Mouse (Mus musculus) heart, embryonic 10.5 days (tissue): ENCODE results near the gene Mpg. TPM values are rescaled to one million over a fixed set of nuclear protein-coding genes. Genes with fewer than 3 reads are reported as not detected.

Experiments
- DNase-seq: peaks from one replicate; pipeline ENCODE4 v3.0.0-alpha.2; 2017; ENCODE audit warnings: low spot score
- H3K27ac ChIP-seq: fragments of 300-500 bp; sonication (generic); 2 replicates; pipeline ENCODE4 v1.5.1; 2016; ENCODE audit warnings: mild to moderate bottlenecking
- H3K27me3 ChIP-seq: fragments of 300-500 bp; sonication (generic); 2 replicates; pipeline ENCODE4 v1.6.1; 2016; ENCODE audit warnings: mild to moderate bottlenecking; ENCODE audit not compliant: poor library complexity, insufficient read depth, severe bottlenecking
- H3K36me3 ChIP-seq: fragments of 300-500 bp; sonication (generic); 2 replicates; pipeline ENCODE4 v1.6.1; 2016; ENCODE audit warnings: mild to moderate bottlenecking, moderate library complexity
- H3K4me1 ChIP-seq: fragments of 300-500 bp; sonication (generic); 2 replicates; pipeline ENCODE4 v1.6.1; 2016; ENCODE audit warnings: mild to moderate bottlenecking
- H3K4me3 ChIP-seq: fragments of 300-500 bp; sonication (generic); 2 replicates; pipeline ENCODE4 v1.5.1; 2016; ENCODE audit warnings: mild to moderate bottlenecking, moderate library complexity
- H3K9me3 ChIP-seq: fragments of 300-500 bp; sonication (generic); 2 replicates; pipeline ENCODE4 v1.6.1; 2016; ENCODE audit warnings: mild to moderate bottlenecking, moderate library complexity
- WGBS: fragments of 180-500 bp; shearing (Covaris S2); methylation state at CpG from one replicate; pipeline ENCODE4 v1.1.7; 2016; 5-methylcytosine and 5-hydroxymethylcytosine counted together
- polyA plus RNA-seq: library from polyadenylated mRNA; unstranded; fragments of >200 nt; fragmentation: Nextera tagmentation; extraction: Ambion mirVana; gene quantifications from 2 replicates; pipeline ENCODE4 v1.2.1, GENCODE M21; 2016

Mpg gene
- polyA plus RNA-seq, 1 experiment from 2014 or later, result 26.3 TPM

DNA sequence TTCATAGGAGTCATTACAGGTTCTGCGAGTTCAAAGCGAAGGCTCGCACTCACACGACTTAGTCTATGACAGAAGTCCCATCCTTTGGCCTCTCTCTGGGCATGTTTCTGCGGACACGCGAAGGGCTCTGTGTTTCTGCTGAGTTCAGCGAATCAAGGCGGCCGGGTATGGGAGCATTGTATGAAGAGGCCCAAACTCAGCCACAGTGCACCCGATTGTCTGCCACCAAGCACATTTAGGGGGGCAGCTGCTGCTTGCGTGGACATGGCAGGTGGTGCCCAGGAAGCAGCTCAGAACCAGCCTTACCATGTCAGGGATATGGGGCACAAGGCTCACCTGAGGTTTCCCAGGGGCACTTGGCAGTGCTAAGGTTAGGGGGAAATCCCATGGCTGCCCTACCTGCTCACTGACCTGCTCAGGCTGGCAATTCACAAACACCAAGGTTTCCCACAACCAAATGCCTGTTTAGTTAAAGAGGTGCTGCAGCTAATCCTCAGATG, 52.2 kb downstream of the Mpg start:
- 66% methylated on average over 12 of the region's 12 CpGs for WGBS
- peaks cover 68% of the 10 kb centered on the region for H3K27me3 ChIP-seq

DNA sequence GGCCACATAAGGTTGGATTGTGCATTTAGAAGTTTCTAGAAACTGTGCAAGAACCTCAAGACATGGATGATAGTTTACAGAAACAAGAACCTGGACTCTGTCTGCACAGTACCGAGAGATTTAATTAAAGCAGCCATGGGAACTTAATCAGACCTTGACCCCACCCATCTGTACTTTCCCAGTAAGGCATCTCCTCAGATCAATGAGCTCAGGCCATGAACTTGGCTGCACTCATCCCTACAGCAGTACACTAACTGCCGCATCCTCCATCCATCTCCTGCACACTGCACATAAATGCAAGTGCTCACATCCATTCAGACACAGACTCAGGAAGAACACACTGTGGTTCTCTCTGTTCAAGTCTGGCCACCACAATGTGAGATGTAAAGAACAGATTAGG, 54.3 kb downstream of the Mpg start:
- H3K27me3 ChIP-seq, result peaks cover 64% of the 10 kb centered on the region
- no peak overlapping the region for H3K27ac ChIP-seq
- WGBS, result 76% methylated on average over 2 of the region's 2 CpGs

More for the DNA sequence above, 52.2 kb downstream of the Mpg start:
- Histone ChIP-seq H3K9me3 (no peaks in the 10 kb centered on the region), H3K4me3 (no peak overlapping the region), H3K36me3 (no peaks in the 10 kb centered on the region), H3K4me1 (no peaks in the 10 kb centered on the region), H3K27ac (no peak overlapping the region)
- DNase-seq, result peak; percentile 91

DNA sequence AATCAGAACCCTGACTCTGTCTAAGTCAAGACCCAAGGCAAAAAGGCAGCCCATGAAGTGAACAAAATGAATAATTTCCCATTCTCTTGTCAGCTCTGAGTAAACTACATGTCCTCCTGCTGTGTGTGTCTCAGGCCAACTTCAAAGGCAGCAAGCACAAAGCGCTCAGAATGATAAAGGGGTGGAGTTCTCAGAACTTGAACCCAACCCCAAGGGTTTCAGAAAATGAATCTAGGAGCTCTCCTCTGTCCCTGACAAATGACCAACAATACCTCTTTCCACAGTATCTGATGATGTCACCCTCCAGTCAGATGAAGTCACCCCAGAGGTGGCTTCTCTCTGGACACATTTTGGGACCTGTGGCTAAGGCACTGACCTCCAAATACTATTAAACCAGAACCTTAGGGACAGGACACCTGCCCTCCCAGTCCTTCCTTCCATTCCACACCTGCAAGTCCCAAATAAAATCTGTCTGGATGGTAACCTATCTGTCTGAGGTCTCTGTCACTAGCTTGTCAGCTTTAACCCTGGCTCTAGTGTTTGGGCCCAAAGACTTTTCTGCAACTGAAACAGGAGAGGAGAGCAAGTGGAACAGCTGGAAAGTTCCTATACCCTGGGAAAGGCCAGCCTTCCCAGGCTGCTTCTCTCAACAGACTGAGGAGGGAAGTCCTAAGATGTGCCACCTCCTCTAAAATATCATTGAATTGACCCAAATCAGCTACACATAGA, 55.3 kb downstream of the Mpg start:
- Histone ChIP-seq H3K9me3 (no peaks in the 10 kb centered on the region), H3K4me1 (no peaks in the 10 kb centered on the region), H3K4me3 (no peak overlapping the region), H3K36me3 (no peaks in the 10 kb centered on the region), H3K27me3 (peaks cover 54% of the 10 kb centered on the region), H3K27ac (peak overlapping the region; percentile 64)
- DNase-seq, result peak; percentile 76
- 73% methylated on average over 1 of the region's 1 CpGs for WGBS

More for the DNA sequence above, 54.3 kb downstream of the Mpg start:
- Histone ChIP-seq H3K4me3 (no peak overlapping the region), H3K36me3 (no peaks in the 10 kb centered on the region), H3K9me3 (no peaks in the 10 kb centered on the region), H3K4me1 (no peaks in the 10 kb centered on the region)
- DNase-seq, result peak; percentile 63

Other genes starting within 250 kb of the Mpg start
- gene Nsg2, start 226.0 kb upstream of the Mpg start, polyA plus RNA-seq, result 0.84 and 2.7 TPM in 2 replicates
- gene Il9r, start 26.2 kb upstream of the Mpg start, polyA plus RNA-seq, result 0.14 TPM in 1 of 2 replicates, not detected in the other
- gene Snrnp25, start 21.1 kb upstream of the Mpg start, polyA plus RNA-seq, result 69.7 and 84.1 TPM in 2 replicates
- gene Rhbdf1, start 4.2 kb upstream of the Mpg start, polyA plus RNA-seq, result 40.8 and 42.4 TPM in 2 replicates
- 43.8 and 44.5 TPM in 2 replicates for gene Nprl3, start 41.2 kb downstream of the Mpg start, polyA plus RNA-seq
- gene Hba-x, start 49.9 kb downstream of the Mpg start, polyA plus RNA-seq, result 8,501 and 9,179 TPM in 2 replicates
- 4,954 and 6,566 TPM in 2 replicates for gene Hba-a1, start 57.0 kb downstream of the Mpg start, polyA plus RNA-seq
- 13.9 and 16.8 TPM in 2 replicates for gene Hbq1b, start 60.5 kb downstream of the Mpg start, polyA plus RNA-seq
- gene Hba-a2, start 70.0 kb downstream of the Mpg start, polyA plus RNA-seq, result 9,075 and 12,184 TPM in 2 replicates
- gene Hbq1a, start 73.6 kb downstream of the Mpg start, polyA plus RNA-seq, result not detected in 2 replicates
- 14.9 and 16.8 TPM in 2 replicates for gene Sh3pxd2b, start 121.3 kb downstream of the Mpg start, polyA plus RNA-seq
- gene Ubtd2, start 228.9 kb downstream of the Mpg start, polyA plus RNA-seq, result 31.2 and 46.7 TPM in 2 replicates